Mouse (Mus musculus): ENCODE results near the gene Arntl2.

- TF ChIP-seq CTCF (IDR thresholded peaks at IDR 0.05; ENCODE audit: low read depth) (peak; percentile 26), EP300 (IDR thresholded peaks at IDR 0.05; ENCODE audit: low read depth) (peak; percentile 41; the same call in 1 of the 2 replicates)
These were observed 35.1 kb upstream of the Arntl2 start for GRCm38 (mm10) chr6:146760736-146761135.
